Mouse (Mus musculus) megakaryocyte-erythroid progenitor cell, adult 5-6 weeks (primary cell): Measurements from ENCODE around the gene Tph1. TPM values are rescaled to one million over a fixed set of nuclear protein-coding genes. Genes with fewer than 3 reads are reported as not detected.
A peak's percentile ranks its signal among the peaks of the same experiment; 100 is the strongest.
"Not testable (repeated sequence)": the region's sequence is repeated elsewhere in the genome, so short reads cannot be mapped to it uniquely, and the experiment has no call there.

Experiments
- ATAC-seq: replicated peaks from 2 replicates; pipeline ENCODE4 v1.8.0; 2016; ENCODE audit warnings: mild to moderate bottlenecking, inconsistent platforms; ENCODE audit not compliant: severe bottlenecking, poor library complexity, low FRiP score, low TSS enrichment
- total RNA-seq, 2 experiments: library from RNA; stranded (forward) in 1 of 2; stranded (reverse) in 1 of 2; fragments of 200-1000, 215-1000 nt in 1 of 2; fragments of >200 nt in 1 of 2; fragmentation: Nextera tagmentation in 1 of 2; gene quantifications; 2 replicates each; pipeline ENCODE4 v1.2.3; 2014 to 2017

Tph1 gene
- total RNA-seq, 2 experiments from 2014 or later = not detected

DNA sequence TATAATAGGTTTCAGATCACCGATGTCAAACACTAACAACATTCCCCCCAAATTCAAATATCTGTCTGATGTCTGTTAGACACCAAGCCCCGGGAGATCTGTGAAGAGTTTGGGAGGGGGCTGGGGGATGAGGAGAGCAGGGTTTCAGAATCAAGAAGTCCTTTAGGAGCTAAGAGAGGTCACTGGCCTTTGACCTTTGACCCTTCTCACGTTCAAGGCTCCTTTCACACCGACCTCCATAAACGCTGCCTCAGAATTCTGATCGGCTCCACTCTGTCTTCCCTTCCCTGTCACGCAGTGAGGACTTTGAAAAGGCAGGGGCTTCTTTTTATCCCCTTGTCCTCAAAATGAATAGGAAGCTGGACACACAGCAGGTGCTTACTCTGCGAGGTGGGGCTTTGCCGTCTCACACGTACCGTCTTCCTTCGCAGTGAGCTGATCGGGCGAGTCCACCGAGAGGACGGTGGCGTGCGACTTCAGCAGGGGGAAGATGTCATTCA lies 10.7 kb downstream of the Tph1 start:
- no peak for ATAC-seq

DNA sequence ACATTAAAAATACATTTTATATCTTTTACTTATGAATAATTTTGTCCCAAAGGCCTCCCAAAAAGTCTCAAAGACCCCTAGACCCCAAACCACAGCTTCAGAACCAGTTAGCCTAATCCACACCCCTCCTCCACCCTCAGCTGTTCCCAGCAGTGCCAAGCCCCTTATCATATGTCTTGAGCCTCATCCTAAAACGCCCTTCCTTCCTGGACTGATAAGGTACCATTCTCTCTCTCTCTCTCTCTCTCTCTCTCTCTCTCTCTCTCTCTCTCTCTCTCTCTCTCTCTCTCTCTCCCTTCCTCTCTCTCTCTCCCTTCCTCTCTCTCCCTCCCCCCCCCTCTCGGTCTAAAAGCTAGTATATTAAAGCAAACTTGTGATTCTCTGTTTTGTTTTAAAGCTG lies 20.1 kb downstream of the Tph1 start:
- ATAC-seq = no peak

DNA sequence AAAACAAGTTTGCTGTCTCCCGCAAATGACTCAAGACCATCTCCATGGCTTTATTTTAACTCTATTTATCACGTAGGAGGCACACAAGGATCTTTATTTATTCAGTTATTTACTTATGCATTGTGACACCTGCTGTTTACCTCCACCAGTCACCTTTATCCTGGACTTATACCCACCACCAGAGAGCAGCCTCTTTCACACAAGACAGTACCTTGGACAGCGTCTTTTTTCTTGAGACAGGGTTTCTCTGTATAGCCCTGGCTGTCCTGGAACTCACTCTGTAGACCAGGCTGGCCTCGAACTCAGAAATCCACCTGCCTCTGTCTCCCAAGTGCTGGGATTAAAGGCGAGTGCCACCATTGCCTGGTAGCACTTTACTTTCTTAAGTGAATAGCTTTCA lies 22.1 kb downstream of the Tph1 start:
- ATAC-seq = not testable (repeated sequence)

DNA sequence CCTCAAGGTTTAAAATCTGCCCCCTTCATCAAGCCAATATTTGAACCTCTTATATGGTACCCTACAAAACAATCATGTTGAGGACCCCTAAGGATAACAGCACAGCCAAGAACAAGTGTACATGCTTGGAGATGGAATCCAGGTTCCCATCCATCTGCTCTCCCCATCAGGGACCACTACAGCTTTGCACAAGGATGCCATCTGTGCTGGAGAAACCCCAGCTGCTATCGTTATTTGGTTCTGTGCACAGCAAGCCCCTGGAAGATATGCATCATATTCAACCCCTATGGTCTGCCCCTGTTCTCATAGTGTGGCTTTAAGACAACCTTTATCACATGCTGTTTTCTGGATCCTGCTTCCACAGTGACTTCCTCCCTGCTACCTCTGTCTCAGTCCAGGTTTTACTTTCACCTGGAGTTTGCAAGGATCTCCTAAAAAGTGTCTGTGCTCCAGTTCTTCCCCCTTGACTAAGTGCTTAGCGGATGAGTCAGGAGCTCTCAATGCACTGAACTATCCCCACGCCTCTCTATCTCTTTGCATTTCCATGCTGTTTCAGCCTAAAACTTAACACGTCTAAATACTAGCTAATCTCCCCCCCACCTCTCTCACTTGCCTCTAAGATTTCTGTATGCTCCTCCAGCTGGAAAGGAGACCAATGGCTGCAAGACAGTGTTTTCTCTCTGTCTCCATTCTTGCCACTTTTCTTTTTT lies 23.8 kb downstream of the Tph1 start:
- ATAC-seq = no peak

DNA sequence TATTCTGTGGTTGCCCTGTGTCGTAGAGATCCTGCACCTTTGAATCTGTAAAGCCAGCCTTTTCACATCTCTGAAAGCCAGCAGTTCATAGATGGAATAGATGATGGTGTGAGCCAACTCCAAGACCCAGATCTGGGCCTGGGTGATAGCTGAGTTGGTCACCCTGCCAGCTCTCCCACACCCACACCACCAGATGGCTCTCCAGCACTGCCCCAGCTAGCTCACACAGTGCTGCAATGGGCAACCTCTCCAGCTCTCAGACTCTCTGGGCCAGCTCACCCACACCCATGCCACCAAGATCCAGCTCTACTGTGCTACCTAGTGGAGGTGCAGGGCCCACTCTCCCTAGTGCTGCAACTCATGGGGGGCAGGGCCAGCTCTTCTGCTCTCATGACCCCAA lies 29.2 kb downstream of the Tph1 start:
- 0 out of 2 replicates have a peak, but pooled peaks have one; percentile 31 for ATAC-seq

DNA sequence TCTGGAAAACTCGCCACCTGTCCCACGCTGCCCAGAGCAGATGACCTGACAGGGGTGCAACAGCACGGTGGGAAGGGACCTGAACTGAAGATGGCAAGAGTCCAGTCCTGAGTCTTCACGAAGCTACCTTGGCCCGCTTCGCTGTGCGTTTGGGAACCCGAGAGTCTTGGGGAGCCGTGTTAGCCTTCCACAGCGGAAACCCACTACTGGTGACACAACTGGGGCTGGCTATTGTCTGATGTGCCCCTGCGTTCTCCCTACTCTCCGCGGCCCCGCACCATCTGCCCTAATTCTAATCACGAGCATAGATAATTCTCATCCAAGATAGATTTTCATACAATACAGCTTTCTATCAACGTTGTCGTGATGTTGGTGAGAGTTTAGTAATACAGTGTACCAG lies 32.3 kb downstream of the Tph1 start:
- peak; percentile 30 for ATAC-seq

DNA sequence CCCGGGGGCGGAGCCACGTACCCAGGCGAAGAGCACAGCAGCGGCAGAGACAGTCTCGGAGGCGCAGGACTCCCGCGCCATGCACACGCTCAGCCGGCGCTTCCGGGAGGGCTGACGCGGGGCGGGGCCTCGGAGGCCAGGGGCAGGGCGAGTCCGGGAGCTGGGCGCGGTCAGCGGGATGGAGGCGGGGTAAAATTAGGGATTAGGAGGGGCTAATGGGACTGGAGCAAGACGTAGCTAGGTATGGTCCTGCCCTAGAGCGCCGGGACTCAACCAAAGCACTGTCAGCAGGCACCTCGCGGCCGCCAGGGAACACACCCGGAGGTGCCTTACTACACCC lies 32.7 kb downstream of the Tph1 start, which contains the start of gene Sergef:
Sergef (minus strand) TSS at position 116 of the 340 bp plus-strand sequence.
- peak; percentile 98 for ATAC-seq

DNA sequence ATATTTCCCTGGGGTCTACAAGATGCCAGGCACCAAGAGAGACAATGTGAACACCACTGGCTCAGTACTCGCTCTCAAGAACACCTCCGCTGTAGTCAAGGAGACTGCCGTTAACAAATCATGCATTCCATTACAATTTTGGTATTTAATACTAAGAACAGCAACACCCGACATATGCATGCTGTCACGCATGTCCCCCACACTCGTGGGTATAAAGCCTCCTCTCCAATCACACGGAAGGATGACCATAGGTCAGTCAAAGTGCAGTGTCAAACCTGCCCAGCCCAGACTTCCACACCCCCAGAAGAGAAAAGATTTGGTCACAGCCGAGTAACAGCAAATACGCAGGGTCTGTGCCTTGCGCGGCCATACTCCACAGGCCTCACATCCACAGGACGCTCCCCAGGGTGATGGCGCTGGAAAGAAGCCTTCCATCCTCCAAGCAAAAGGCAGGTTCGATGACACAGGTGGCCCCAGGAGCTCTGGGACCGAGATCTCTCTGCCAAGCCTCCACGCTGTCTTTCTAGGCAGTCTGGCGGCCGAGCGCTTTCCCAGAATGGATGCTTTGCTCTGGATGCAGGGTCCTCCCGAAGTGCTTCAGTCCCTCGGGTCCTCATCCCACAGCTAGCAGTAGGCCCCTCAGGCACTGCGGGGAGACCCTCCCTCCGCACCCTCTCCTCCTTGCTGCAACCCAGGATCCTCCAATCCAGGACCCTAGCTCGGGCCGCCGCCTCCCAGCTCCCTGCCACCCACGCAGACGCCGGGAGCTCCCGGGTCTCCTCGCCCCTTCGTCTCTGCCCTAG lies 33.2 kb downstream of the Tph1 start:
- ATAC-seq = 0 out of 2 replicates have a peak, but pooled peaks have one; percentile 1

DNA sequence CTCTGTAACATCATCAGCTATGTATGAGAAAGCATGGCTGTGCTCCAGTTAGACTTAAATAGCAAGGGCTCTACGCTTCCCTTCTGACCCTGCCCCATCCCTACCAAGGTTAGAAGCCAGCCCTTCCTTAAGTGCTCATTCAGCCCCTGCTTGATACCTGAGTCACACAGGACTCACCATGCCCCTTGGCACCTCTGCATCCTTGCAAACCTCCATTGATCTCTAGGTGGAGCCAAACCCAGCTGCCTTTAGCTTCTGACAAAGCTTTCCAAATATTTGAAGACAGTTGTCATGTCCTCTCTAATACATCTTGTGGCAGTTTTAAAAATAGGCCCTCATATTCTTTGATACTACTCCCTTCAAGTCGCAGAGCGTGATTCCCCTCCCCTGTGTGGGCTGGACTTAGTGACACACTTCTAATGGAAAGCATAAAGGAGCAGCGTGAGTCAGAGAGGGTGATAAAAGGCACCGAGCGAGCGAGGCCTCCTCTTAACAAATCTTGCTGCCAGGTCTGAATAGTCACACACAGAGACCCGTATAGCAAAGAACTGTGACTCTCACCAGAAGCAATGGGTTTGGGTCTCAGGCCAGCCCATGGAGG lies 43.9 kb downstream of the Tph1 start:
- ATAC-seq = no peak

DNA sequence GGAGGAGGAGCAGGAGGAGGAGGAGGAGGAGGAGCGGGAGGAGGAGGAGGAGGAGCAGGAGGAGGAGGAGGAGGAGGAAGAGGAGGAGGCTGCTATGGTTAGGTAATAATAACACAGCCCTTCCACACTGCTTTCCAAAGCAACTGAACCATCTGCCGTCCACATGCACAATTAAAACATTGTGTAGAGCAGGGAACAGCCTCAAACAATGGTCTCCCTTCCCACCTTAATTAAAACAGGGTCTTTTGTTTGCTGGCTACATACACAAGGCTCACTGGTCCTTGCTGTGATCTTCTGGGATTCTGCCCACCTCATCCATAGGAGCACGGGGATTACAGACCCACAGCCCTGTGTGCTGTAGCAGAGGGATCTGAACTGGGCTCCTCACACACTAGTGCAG lies 48.4 kb downstream of the Tph1 start:
- ATAC-seq = no peak

DNA sequence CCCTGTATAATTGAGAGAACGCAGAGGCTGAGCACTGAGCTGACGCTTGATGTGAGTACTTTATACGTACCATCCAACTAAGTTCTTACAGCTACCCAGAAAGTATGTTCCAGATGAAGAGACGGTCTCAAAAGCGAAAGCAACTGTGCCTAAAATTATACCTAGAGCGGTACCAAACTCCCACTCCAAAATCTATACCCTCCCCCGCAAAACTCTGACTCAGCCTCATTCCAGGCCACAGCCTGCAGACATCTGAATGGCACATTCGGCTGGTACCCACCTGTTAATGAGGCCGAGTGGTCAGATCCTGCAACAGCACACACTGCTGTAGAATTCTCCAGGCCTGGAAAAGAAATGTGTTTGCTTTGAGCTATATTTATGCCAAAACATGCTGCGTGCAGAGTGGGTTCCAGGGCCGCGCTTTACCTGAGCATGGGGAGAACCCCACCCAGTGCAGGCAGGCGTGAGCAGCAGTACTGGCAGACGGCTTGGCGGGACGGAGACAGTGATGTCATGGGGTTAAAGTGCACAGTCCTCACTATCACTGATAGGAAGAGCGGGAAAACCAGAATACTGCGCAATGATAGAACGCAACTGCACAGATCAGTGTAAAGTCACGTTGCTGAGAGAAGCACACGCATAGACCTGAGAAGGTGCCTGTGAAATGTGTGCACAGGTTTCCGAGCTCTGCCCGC lies 53.8 kb downstream of the Tph1 start:
- ATAC-seq = no peak

DNA sequence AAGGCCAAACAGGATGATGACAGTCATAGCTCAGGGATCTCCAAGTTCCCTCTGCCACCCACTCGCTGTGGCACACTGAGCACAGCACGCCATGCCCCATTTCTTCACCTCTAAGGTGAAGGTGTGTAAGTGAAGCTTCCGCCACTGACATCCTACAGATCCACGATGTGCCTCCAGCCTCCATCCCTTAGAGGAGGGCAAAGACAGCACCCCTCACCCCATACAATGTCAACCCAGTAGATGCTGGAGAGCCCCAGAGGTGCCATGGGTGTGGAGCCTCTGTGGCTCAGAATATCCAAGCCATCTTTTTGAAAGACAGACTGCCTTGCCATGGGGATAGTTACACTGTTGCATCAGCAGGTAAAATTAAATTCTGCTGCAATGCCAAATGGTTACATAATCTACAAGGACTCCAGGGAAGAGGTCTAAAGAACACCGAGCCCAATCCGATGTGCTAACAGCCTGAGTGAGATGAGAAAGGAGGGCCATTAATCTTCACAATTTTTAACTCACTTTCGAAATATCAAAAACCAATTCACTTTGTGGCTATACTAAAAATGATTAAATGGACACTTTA lies 55.8 kb downstream of the Tph1 start:
- ATAC-seq = no peak

DNA sequence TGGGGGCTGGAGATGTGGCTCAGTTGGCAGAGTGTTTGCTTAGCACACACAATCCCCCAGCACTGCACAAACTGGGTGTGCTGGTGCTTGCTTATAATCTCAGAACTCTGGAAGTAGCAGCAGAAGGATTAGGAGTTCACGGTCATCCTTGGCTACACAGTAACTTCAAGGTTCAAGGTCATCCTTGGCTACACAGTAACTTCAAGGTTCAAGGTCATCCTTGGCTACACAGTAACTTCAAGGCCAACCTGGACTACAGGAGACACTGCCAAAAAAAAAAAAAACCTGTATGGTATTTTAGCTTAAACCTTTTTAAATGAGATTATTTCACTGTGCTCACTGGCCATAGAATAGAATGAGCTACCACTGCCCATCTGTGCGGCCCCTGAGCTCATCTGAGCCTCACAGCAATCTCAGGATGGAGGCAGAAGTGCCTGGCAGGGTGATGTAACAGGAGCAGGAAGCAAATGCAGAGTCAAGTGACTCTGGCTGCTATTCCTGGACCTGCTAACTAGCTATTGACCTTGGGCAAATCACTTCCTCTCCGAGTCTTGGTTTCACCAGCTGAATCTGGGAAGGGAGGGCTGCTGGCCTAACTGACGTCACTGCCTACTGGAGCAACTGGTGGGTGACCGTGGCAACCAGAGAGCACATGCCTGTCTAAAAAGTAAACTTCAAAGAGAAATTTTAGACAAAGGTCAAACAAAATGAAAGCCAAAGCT lies 56.9 kb downstream of the Tph1 start:
- ATAC-seq = no peak

DNA sequence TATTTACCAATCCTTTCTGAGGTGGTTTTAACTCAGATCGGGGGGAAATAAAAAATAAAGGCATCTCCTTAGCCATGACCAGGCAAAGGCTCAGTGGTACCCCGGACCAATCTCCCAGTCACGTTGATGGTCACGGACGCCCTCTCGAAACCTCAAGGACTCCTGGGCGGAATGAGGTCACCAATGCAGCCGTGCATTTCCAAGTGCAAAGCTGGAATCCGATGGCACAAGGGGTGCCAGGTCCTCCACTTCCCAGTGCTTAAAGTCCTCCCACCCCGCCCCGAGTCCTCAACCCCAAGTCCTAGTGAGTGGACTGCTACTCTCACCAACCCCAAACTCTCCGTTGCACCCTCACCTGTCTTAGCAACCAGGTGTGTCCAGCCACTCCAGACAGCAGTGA lies 58.1 kb downstream of the Tph1 start:
- ATAC-seq = no peak

DNA sequence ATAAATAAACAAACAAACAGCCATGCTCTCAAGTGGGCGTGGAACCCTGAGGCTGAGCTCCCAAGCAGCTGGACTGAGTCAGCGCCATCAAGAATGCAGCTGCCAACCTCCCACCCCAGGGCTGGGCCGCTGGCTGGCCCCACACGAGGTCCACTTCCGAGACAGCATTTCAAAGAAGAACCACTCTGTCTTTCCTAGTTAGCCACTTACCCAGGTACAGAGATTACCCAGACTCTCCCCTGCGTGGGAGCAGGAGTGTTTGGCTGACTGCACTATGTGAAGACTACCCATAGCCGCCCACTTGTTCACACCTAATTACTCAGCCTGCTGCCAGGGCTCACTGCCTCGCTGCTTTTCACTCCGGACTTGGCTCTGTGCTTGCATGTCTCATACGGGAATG lies 59.2 kb downstream of the Tph1 start:
- no peak for ATAC-seq

DNA sequence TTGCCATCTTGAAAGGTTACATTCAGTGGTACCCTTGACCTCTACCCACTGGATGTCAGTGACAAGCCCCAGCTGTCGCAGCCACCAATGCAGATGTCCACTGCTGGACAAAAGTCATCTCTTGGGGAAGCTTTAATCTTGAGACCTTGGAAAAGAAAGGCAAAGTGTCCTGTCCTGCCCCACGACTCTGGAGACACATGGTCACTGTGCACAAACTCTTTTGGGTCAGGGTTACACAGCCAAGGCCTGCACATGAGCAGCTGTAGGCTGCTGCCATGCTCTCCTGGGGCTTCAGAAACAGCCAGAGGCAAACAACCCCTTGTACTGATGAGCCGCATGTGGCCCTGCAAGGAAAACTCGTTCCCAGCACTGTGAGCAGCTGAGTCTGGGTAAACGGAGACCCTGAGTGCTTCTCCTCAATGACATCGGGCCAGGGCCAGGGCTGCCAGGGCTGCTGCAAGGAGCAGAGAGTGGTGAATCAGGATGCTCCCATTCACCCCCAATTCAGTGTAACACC lies 59.9 kb downstream of the Tph1 start:
- no peak for ATAC-seq

DNA sequence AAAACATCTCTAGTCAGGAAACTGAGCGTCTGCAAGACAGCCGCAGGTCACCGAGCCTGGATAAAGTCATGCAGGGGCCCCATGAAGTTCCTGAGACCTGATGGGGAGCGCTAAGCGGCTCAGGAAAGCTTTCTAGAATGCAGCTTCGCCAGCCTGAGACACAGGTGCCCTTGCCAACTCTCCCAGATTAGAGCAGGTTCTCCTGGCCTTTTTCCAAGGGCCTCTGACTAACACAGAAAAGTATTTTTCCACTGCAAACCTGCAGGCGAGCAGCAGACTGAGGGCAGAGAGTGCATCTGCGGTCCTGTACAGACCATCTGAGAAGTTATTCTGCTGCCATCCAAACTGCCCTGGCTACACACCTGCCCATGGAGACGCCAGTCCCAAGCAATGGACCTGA lies 60.4 kb downstream of the Tph1 start:
- no peak for ATAC-seq

DNA sequence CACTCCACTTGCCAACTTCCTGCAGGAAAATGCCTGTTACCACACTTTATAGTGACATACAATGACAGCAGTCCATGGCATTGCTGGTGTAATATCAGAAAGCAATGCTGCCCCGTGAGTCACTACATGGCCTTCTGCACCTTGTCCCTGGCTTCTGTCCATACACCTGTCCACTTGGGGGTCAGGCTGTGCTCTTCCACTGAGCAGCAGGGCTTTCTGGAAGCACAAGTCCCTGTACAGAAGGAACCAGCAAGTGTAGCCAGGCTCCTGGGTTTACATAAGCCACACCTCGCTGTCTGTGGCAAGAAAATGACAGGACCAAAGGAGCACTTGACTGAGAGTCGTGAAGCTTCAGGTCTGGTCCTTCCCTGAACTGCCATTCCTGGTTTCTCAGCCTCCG lies 63.0 kb downstream of the Tph1 start:
- no peak for ATAC-seq
